Mouse (Mus musculus): ENCODE results near the gene Mamdc2.

DNA sequence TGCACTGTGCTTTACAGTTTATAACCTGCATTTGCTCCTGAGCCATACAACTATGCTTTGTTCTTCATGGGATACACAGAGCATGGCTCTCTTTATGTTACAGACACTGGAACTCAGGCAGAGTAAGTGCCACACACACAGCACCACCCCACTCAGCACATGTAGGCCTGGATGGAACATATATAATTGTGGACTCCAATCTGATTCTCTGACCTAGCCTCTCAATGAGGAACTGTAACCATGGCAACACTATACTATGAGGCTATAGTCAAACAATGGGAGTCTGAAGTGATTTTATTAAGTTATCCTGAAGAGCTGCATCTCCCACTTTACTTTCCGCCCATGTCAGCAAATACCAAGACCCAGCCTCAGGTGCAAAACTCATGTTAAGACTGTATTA lies 30.6 kb downstream of the Mamdc2 start:
- no peak for TF ChIP-seq EP300 (optimal IDR thresholded peaks at IDR 0.05)
- TF ChIP-seq CTCF (IDR thresholded peaks at IDR 0.05; ENCODE audit: low read depth), result no peak
